Mouse (Mus musculus): ENCODE data around the gene Tmem235. TPM values are rescaled to one million over a fixed set of nuclear protein-coding genes. Genes with fewer than 3 reads are reported as not detected.

Gene Tmem235
- total RNA-seq, 2 experiments from 2014 or later, result 0.36 TPM; not detected in 1

- intact Hi-C loops (cut with DNase I), result loop anchor here (5.0 kb wide), 1 partner anchor 53 kb away; no protein-coding TSS in a partner anchor
- no peak for DNase-seq (ENCODE audit: extremely low spot score in 1 of 2, low spot score in 2 of 2)
Observed at GRCm38 (mm10) chr11:117914531-117914930, 54.0 kb downstream of the Tmem235 start.

Other genes starting within 250 kb of the Tmem235 start
- 10 to 100 TPM; 63.5 to 71.0 TPM for gene Tnrc6c, start 206.5 kb upstream of the Tmem235 start, total RNA-seq (2021)
- gene Tmc8, start 78.7 kb upstream of the Tmem235 start, total RNA-seq (2021), result 1 to 10 TPM in 1 of 2 experiments, under 1 TPM in 1; 0.79 to 1.5 TPM
- 1 to 10 TPM; 4.7 to 4.8 TPM for gene Tmc6, start 78.6 kb upstream of the Tmem235 start, total RNA-seq (2021)
- not detected for gene 6030468B19Rik, start 63.1 kb upstream of the Tmem235 start, total RNA-seq (2021)
- 1 to 10 TPM; 3.1 to 4.3 TPM for gene Gm20708, start 51.1 kb upstream of the Tmem235 start, total RNA-seq (2021)
- gene Syngr2, start 51.1 kb upstream of the Tmem235 start, total RNA-seq (2021), result 10 to 100 TPM in 1 of 2 experiments, 1 to 10 TPM in 1; 7.5 to 10.9 TPM
- 10 to 100 TPM in 1 of 2 experiments, 1 to 10 TPM in 1; 8.7 to 10.1 TPM for gene Afmid, start 34.8 kb upstream of the Tmem235 start, total RNA-seq (2021)
- gene Tk1, start 34.7 kb upstream of the Tmem235 start, total RNA-seq (2021), result 1 to 10 TPM; 2.6 to 4.4 TPM
- gene Birc5, start 11.5 kb upstream of the Tmem235 start, total RNA-seq (2021), result 1 to 10 TPM; 3.7 to 4.6 TPM
- 1 to 10 TPM; 3.1 to 4.0 TPM for gene Tha1, start 12.7 kb downstream of the Tmem235 start, total RNA-seq (2021)
- gene Socs3, start 109.3 kb downstream of the Tmem235 start, total RNA-seq (2021), result 1 to 10 TPM; 2.3 to 2.6 TPM
- 10 to 100 TPM; 58.6 to 62.3 TPM for gene Pgs1, start 125.5 kb downstream of the Tmem235 start, total RNA-seq (2021)